Mouse (Mus musculus) bone marrow, adult 2 months (tissue): ENCODE measurements around the gene Tmeff2.

ENCODE experiments used
- CTCF ChIP-seq: fragments of 200-500 bp; IDR thresholded peaks from 2 replicates; pipeline ENCODE4 v1.5.1; 2011; ENCODE audit warnings: low read length, control low read depth; ENCODE audit not compliant: control insufficient read depth, insufficient read depth
- POLR2A ChIP-seq: fragments of 200-500 bp; IDR thresholded peaks from 2 replicates; pipeline ENCODE4 v1.6.1; 2011; ENCODE audit warnings: low read depth, mild to moderate bottlenecking, control low read depth, low read length, borderline replicate concordance; ENCODE audit not compliant: control insufficient read depth

DNA sequence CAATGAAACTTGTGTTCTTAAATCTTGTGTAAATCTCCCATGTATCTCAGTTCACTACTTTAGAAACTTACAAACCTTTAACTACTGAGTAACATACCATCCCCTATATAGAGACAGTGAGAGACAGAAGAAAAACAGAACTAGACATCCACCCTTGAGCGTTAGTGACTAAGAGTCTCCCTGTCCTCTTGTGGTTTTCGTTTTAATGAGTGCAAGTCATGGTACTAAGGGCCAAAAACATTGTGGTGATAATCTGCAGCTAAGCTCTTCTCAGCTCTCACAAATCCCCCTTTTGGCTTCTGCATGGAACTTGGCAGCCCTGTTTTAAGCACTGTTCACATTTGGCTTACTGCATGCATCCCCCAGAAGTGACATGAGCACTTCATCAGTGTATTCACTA is 34.6 kb downstream of the Tmeff2 start:
- TF ChIP-seq CTCF (no peak), POLR2A (no peak)
